Mouse (Mus musculus): ENCODE measurements around the gene Gm11733.

Gm11733 gene

DNA sequence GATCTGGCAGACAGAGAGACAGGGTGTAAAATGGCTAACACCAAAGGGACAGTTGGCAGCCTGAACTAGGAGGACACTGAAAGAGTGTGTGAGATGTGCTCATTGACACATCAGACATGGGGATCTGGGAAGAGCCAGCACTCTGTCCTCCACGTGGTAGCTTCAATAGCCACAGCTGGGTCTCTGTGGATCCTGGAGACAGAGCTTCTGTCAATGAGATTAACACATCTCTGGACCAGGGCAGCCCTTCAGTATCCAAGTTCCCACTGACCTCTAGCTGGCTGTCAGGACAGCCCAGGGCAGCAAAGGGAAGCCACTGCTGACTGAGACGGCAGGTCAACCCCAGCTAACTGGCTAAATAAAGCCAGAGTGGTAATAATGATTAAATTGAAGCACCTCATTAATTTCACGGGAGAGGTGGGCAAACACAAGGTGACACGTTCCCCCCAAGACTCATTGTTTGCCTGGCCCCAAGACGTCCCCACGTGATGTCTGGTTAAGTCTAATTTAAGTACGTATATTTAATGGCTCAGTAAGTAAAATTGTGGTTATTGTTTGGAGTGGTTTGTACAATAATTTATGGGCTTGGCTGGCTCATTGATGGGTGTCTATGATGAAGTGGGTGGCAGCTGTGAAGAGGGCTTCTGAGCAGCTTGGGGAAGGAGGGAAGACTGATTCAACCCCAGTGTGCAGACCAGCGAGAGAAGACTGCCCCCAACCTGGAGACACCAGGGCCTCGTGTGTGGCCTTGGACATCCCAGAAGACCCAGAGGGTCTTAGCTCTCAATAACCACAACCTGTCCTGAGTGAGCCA lies 51.5 kb downstream of the Gm11733 start:
- no peak for DNase-seq (ENCODE audit: low read depth)

GRCm38 (mm10) chr11:117536586-117536985 lies 52.4 kb downstream of the Gm11733 start:
- no peak for DNase-seq (ENCODE audit: low read depth)
